Mouse (Mus musculus) lung, adult 2 months (tissue): ENCODE data around the gene Polr3h.

Experiments used
- CTCF ChIP-seq: fragments of 200-500 bp; IDR thresholded peaks from 2 replicates; pipeline ENCODE4 v1.5.1; 2011; ENCODE audit warnings: mild to moderate bottlenecking, low read length, control low read depth; ENCODE audit not compliant: insufficient read depth
- POLR2A ChIP-seq: fragments of 200-500 bp; IDR thresholded peaks from 2 replicates; pipeline ENCODE4 v1.6.1; 2011; ENCODE audit warnings: low read depth, mild to moderate bottlenecking, control low read depth, low read length, borderline replicate concordance; ENCODE audit errors: extremely low read depth

DNA sequence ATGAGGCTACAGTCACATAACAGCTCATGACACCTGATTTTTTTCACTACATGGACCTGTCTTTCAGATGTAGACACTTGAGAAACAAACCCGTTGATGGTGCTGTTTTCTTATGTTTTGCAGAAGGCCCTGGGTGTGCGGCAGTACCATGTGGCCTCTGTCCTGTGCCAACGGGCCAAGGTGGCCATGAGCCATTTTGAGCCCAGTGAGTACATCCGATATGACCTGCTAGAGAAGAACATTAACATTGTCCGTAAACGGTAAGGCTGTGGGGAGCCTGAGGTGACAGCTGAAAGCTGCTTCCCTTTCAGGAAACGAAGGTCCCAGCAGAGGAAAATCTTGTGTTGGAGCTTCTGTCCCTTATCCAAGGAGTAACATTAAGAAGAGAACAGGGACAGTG, 36.9 kb downstream of the Polr3h start:
- TF ChIP-seq POLR2A (no peak), CTCF (no peak)
